Mouse (Mus musculus) cerebellum, adult 8-10 months (tissue): Measurements from ENCODE around the gene Cetn3.
A peak's percentile ranks its signal among the peaks of the same experiment; 100 is the strongest.

ENCODE experiments used
- DNase-seq: peaks from one replicate; pipeline ENCODE4 v3.0.0; 2022

Cetn3 gene

GRCm38 (mm10) chr13:81782971-81783404 is at the start of gene Cetn3:
Cetn3 (plus strand) TSS chr13:81783077.
- peak; percentile 93 for DNase-seq

- no peak for DNase-seq
Observed at GRCm38 (mm10) chr13:81736606-81737005, 46.3 kb upstream of the Cetn3 start.

- no peak for DNase-seq
Observed at GRCm38 (mm10) chr13:81740898-81741297, 42.0 kb upstream of the Cetn3 start.

GRCm38 (mm10) chr13:81743391-81744091 is 39.3 kb upstream of the Cetn3 start:
- no peak for DNase-seq

GRCm38 (mm10) chr13:81744092-81744396 is 38.8 kb upstream of the Cetn3 start:
- no peak for DNase-seq

- no peak for DNase-seq
Observed at GRCm38 (mm10) chr13:81754878-81755277, 28.0 kb upstream of the Cetn3 start.

- DNase-seq = no peak
Observed at GRCm38 (mm10) chr13:81755324-81755723, 27.6 kb upstream of the Cetn3 start.

GRCm38 (mm10) chr13:81757058-81757660 is 25.7 kb upstream of the Cetn3 start:
- no peak for DNase-seq

- peak; percentile 29 for DNase-seq
Observed at GRCm38 (mm10) chr13:81760379-81760778, 22.5 kb upstream of the Cetn3 start.

- peak; percentile 40 for DNase-seq
Observed at GRCm38 (mm10) chr13:81761566-81762186, 21.2 kb upstream of the Cetn3 start.

- DNase-seq = no peak
Observed at GRCm38 (mm10) chr13:81764173-81764572, 18.7 kb upstream of the Cetn3 start.

GRCm38 (mm10) chr13:81767038-81767659 is 15.7 kb upstream of the Cetn3 start:
- peak; percentile 73 for DNase-seq

GRCm38 (mm10) chr13:81776217-81776616 is 6.7 kb upstream of the Cetn3 start:
- DNase-seq = no peak

GRCm38 (mm10) chr13:81782475-81782874 is 402 bp upstream of the Cetn3 start:
- DNase-seq = no peak

- peak; percentile 95 for DNase-seq
Observed at GRCm38 (mm10) chr13:81783405-81784342, 797 bp downstream of the Cetn3 start.

- peak; percentile 37 for DNase-seq
Observed at GRCm38 (mm10) chr13:81785766-81786480, 3.0 kb downstream of the Cetn3 start.

- DNase-seq = no peak
Observed at GRCm38 (mm10) chr13:81790160-81790559, 7.3 kb downstream of the Cetn3 start.

GRCm38 (mm10) chr13:81791861-81792260 is 9.0 kb downstream of the Cetn3 start:
- no peak for DNase-seq

GRCm38 (mm10) chr13:81793850-81794249 is 11.0 kb downstream of the Cetn3 start:
- DNase-seq = no peak

- DNase-seq = no peak
Observed at GRCm38 (mm10) chr13:81801121-81801520, 18.2 kb downstream of the Cetn3 start.

GRCm38 (mm10) chr13:81803713-81804112 is 20.8 kb downstream of the Cetn3 start:
- no peak for DNase-seq

- no peak for DNase-seq
Observed at GRCm38 (mm10) chr13:81822750-81823149, 39.9 kb downstream of the Cetn3 start.
